Mouse (Mus musculus) T-helper 2 cell (primary cell): Measurements from ENCODE around the gene C1qtnf1.

Experiments used
- in situ Hi-C: fragments of 300-600 bp; cut with MboI, MseI; formaldehyde crosslinking; loops from one replicate; pipeline ENCODE4 v1.15.1; 2025; ENCODE audit warnings: high pct_unique_total_duplicates

The C1qtnf1 gene

GRCm38 (mm10) chr11:118491230-118491629 is 63.2 kb downstream of the C1qtnf1 start:
- in situ Hi-C loops = no loop called here

- in situ Hi-C loops = no loop called here
Measured at GRCm38 (mm10) chr11:118493458-118493857, 65.5 kb downstream of the C1qtnf1 start.

- in situ Hi-C loops = no loop called here
Measured at GRCm38 (mm10) chr11:118494001-118494737, 66.2 kb downstream of the C1qtnf1 start.

- in situ Hi-C loops = no loop called here
Measured at GRCm38 (mm10) chr11:118495065-118495464, 67.1 kb downstream of the C1qtnf1 start.

- in situ Hi-C loops = no loop called here
Measured at GRCm38 (mm10) chr11:118496066-118496689, 68.2 kb downstream of the C1qtnf1 start.
